Mouse (Mus musculus) heart, embryonic 16.5 days (tissue): ENCODE data around the gene Acbd7. TPM values are rescaled to one million over a fixed set of nuclear protein-coding genes. Genes with fewer than 3 reads are reported as not detected.

Experiments
- ATAC-seq: fragments of 200-750 bp; cut with Nextera tagmentation; replicated peaks from 2 replicates; pipeline ENCODE4 v1.8.0; 2017; ENCODE audit warnings: moderate number of reproducible peaks; ENCODE audit not compliant: insufficient read depth, low FRiP score; ENCODE audit errors: extremely low read depth
- H3K27ac ChIP-seq: fragments of 300-500 bp; sonication (generic); 2 replicates; pipeline ENCODE4 v1.5.1; 2014; ENCODE audit warnings: mild to moderate bottlenecking, low read length, control low read depth, moderate library complexity
- H3K27me3 ChIP-seq: fragments of 300-500 bp; sonication (generic); 2 replicates; pipeline ENCODE4 v1.6.1; 2014; ENCODE audit warnings: low read length, mixed read lengths; ENCODE audit not compliant: control insufficient read depth, insufficient read depth
- H3K36me3 ChIP-seq: fragments of 300-500 bp; sonication (generic); 2 replicates; pipeline ENCODE4 v1.6.1; 2014; ENCODE audit not compliant: control insufficient read depth, insufficient read depth
- H3K4me1 ChIP-seq: fragments of 300-500 bp; sonication (generic); 2 replicates; pipeline ENCODE4 v1.6.1; 2014; ENCODE audit warnings: low read length, mixed read lengths; ENCODE audit not compliant: control insufficient read depth, insufficient read depth
- H3K4me2 ChIP-seq: fragments of 300-500 bp; sonication (generic); 2 replicates; pipeline ENCODE4 v1.6.1; 2014; ENCODE audit warnings: low read depth, mild to moderate bottlenecking, control low read depth, low read length
- H3K4me3 ChIP-seq: fragments of 300-500 bp; sonication (generic); 2 replicates; pipeline ENCODE4 v1.5.1; 2014; ENCODE audit warnings: mild to moderate bottlenecking, control low read depth, low read length
- H3K9ac ChIP-seq: fragments of 300-500 bp; sonication (generic); 2 replicates; pipeline ENCODE4 v1.6.1; 2014; ENCODE audit warnings: low read length, control low read depth
- H3K9me3 ChIP-seq: fragments of 300-500 bp; sonication (generic); replicated peaks from 2 replicates; pipeline ENCODE4 v1.6.1; 2016; ENCODE audit warnings: low read length; ENCODE audit not compliant: control insufficient read depth
- WGBS: fragments of 180-500 bp; shearing (Covaris S2); extraction: QIAGEN DNeasy Blood & Tissue Kit; methylation state at CpG from one replicate; pipeline ENCODE4 v1.1.7; 2014; 5-methylcytosine and 5-hydroxymethylcytosine counted together
- polyA plus RNA-seq: library from polyadenylated mRNA; unstranded; fragments of >200 nt; fragmentation: Nextera tagmentation; extraction: Ambion mirVana; gene quantifications from 2 replicates; pipeline ENCODE4 v1.2.1, GENCODE M21; 2015

The Acbd7 gene
- polyA plus RNA-seq, 1 experiment from 2014 or later: 0.49 TPM

- Histone ChIP-seq H3K27me3 (no peaks in the 10 kb centered on the region), H3K9ac (no peak overlapping the region), H3K4me3 (no peak overlapping the region), H3K4me1 (peaks cover 12% of the 10 kb centered on the region), H3K27ac (no peak overlapping the region), H3K36me3 (peaks cover 41% of the 10 kb centered on the region), H3K4me2 (no peak overlapping the region), H3K9me3 (no peaks in the 10 kb centered on the region; the same call in 1 of the 2 replicates)
- WGBS: 18% methylated on average over 1 of the region's 1 CpGs
- ATAC-seq: no peak
Measured at GRCm38 (mm10) chr2:3327351-3327750, 8.6 kb upstream of the Acbd7 start.

- Histone ChIP-seq H3K4me2 (peak overlapping the region; percentile 93), H3K36me3 (peaks cover 15% of the 10 kb centered on the region), H3K4me3 (peak overlapping the region; percentile 82), H3K27me3 (no peaks in the 10 kb centered on the region), H3K27ac (no peak overlapping the region), H3K9me3 (no peaks in the 10 kb centered on the region), H3K4me1 (peaks cover 18% of the 10 kb centered on the region), H3K9ac (peak overlapping the region; percentile 89)
- 64% methylated on average over 5 of the region's 5 CpGs for WGBS
- no peak for ATAC-seq
Measured at GRCm38 (mm10) chr2:3331071-3331703, 4.8 kb upstream of the Acbd7 start.

- H3K9me3 ChIP-seq: no peaks in the 10 kb centered on the region
- H3K9ac ChIP-seq: peak overlapping the region; percentile 89
- H3K27me3 ChIP-seq: no peaks in the 10 kb centered on the region
- under 1% methylated on average over 21 of the region's 21 CpGs for WGBS
- H3K4me1 ChIP-seq: peaks cover 18% of the 10 kb centered on the region
- peak overlapping the region; percentile 82 for H3K4me3 ChIP-seq
- H3K36me3 ChIP-seq: peaks cover 14% of the 10 kb centered on the region
- H3K27ac ChIP-seq: peak overlapping the region; percentile 76
- no peak for ATAC-seq
- H3K4me2 ChIP-seq: peak overlapping the region; percentile 93
Measured at GRCm38 (mm10) chr2:3332056-3332455, 3.9 kb upstream of the Acbd7 start.

- peak; percentile 99 for ATAC-seq
- under 1% methylated on average over 45 of the region's 45 CpGs for WGBS
- peak within 1 kb of the TSS; percentile 82 for H3K4me3 ChIP-seq
- H3K9me3 ChIP-seq: no peaks in the 10 kb centered on the region
- peak within 1 kb of the TSS; percentile 93 for H3K4me2 ChIP-seq
- no peaks in the 10 kb centered on the region for H3K27me3 ChIP-seq
- H3K4me1 ChIP-seq: peaks cover 18% of the 10 kb centered on the region
- peak within 1 kb of the TSS; percentile 76 for H3K27ac ChIP-seq
- peak within 1 kb of the TSS; percentile 89 for H3K9ac ChIP-seq
- H3K36me3 ChIP-seq: peaks cover 14% of the 10 kb centered on the region
Measured at GRCm38 (mm10) chr2:3332484-3333242, 3.3 kb upstream of the Acbd7 start, which contains the start of gene Rpp38. TSS of gene Rpp38 (minus strand) at chr2:3332643.

DNA sequence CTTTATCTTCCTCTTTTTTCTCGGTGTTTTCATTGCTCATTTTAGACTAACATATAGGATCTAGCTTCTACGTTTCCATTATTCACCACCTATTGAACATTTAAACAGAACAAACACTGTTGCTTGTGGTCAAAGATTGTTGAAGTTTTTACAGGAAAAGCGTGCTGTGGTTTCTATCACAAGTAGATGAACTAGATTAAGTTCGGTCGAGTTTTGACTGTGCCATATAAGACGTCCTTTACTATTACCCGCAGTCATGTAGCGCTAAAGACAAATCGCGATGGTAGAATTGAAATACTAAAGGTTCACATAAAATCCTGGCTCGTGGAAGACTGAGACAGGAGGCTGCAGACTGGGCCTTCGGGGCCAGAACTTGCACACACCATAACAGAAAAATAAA lies 2.2 kb upstream of the Acbd7 start:
- Histone ChIP-seq H3K9ac (no peak overlapping the region), H3K4me2 (no peak overlapping the region), H3K36me3 (peaks cover 6% of the 10 kb centered on the region), H3K4me3 (no peak overlapping the region), H3K27ac (no peak overlapping the region), H3K27me3 (no peaks in the 10 kb centered on the region), H3K4me1 (peaks cover 18% of the 10 kb centered on the region), H3K9me3 (no peaks in the 10 kb centered on the region)
- no peak for ATAC-seq
- WGBS: 85% methylated on average over 12 of the region's 12 CpGs

GRCm38 (mm10) chr2:3348422-3348821 lies 12.5 kb downstream of the Acbd7 start:
- 77% methylated on average over 4 of the region's 4 CpGs for WGBS
- H3K9me3 ChIP-seq: no peaks in the 10 kb centered on the region
- no peaks in the 10 kb centered on the region for H3K36me3 ChIP-seq
- H3K4me1 ChIP-seq: no peaks in the 10 kb centered on the region
- no peak overlapping the region for H3K27ac ChIP-seq
- ATAC-seq: no peak
- H3K4me3 ChIP-seq: no peak overlapping the region
- no peak overlapping the region for H3K4me2 ChIP-seq
- no peak overlapping the region for H3K9ac ChIP-seq
- H3K27me3 ChIP-seq: peaks cover 2% of the 10 kb centered on the region; the same call in 1 of the 2 replicates

DNA sequence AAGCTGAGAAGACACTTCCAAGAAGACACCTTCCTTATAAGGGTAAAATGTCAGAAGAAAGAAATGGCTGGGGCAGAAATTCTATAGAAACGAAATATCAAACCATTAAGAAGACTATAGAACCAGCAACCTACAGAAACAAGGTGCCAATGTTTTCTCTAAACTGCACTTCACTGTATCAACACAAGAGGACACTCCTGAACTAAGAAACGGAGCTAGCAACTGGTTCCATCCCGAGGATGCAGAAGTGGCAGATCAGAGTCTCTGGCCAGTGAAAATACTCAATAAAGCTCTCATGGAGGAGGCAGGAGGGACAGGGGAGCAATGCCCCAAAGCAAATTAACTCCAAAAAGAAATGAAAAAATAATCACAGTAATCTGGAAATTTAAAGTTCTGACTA lies 13.0 kb downstream of the Acbd7 start:
- H3K36me3 ChIP-seq: no peaks in the 10 kb centered on the region
- WGBS: 13% methylated on average over 3 of the region's 3 CpGs
- no peak overlapping the region for H3K4me3 ChIP-seq
- H3K9me3 ChIP-seq: no peaks in the 10 kb centered on the region
- no peaks in the 10 kb centered on the region for H3K4me1 ChIP-seq
- ATAC-seq: no peak
- no peak overlapping the region for H3K4me2 ChIP-seq
- H3K27ac ChIP-seq: no peak overlapping the region
- H3K27me3 ChIP-seq: peaks cover 2% of the 10 kb centered on the region; the same call in 1 of the 2 replicates
- H3K9ac ChIP-seq: no peak overlapping the region

GRCm38 (mm10) chr2:3353160-3353559 lies 17.2 kb downstream of the Acbd7 start:
- Histone ChIP-seq H3K27ac (no peak overlapping the region), H3K27me3 (no peaks in the 10 kb centered on the region), H3K4me1 (no peaks in the 10 kb centered on the region), H3K9ac (no peak overlapping the region), H3K4me2 (no peak overlapping the region), H3K9me3 (no peaks in the 10 kb centered on the region), H3K4me3 (no peak overlapping the region), H3K36me3 (no peaks in the 10 kb centered on the region)
- no peak for ATAC-seq

GRCm38 (mm10) chr2:3355793-3356192 lies 19.8 kb downstream of the Acbd7 start:
- Histone ChIP-seq H3K9me3 (no peaks in the 10 kb centered on the region), H3K36me3 (no peaks in the 10 kb centered on the region), H3K27ac (no peak overlapping the region), H3K4me1 (no peaks in the 10 kb centered on the region), H3K4me3 (no peak overlapping the region), H3K9ac (no peak overlapping the region), H3K4me2 (no peak overlapping the region), H3K27me3 (no peaks in the 10 kb centered on the region)
- ATAC-seq: no peak
- 85% methylated on average over 8 of the region's 8 CpGs for WGBS
